Mouse (Mus musculus) embryonic facial prominence, embryonic 14.5 days (tissue): ENCODE results near the gene Sft2d2. TPM values are rescaled to one million over a fixed set of nuclear protein-coding genes. Genes with fewer than 3 reads are reported as not detected.

Source experiments
- ATAC-seq: fragments of 200-750 bp; cut with Nextera tagmentation; 2 replicates; pipeline ENCODE4 v1.8.0; 2017; ENCODE audit warnings: low read depth, moderate number of reproducible peaks, moderate TSS enrichment
- DNase-seq: peaks from one replicate; pipeline ENCODE4 v3.0.0-alpha.2; 2015; ENCODE audit warnings: low spot score
- H3K27ac ChIP-seq: fragments of 300-500 bp; sonication (generic); replicated peaks from 2 replicates; pipeline ENCODE4 v1.5.1; 2014; ENCODE audit warnings: low read depth, mild to moderate bottlenecking, low read length, moderate library complexity
- H3K27me3 ChIP-seq: fragments of 300-500 bp; sonication (generic); replicated peaks from 2 replicates; pipeline ENCODE4 v1.6.1; 2014; ENCODE audit warnings: low read length; ENCODE audit not compliant: control insufficient read depth, insufficient read depth
- H3K36me3 ChIP-seq: fragments of 300-500 bp; sonication (generic); 2 replicates; pipeline ENCODE4 v1.6.1; 2014; ENCODE audit warnings: low read length, mixed read lengths; ENCODE audit not compliant: control insufficient read depth, insufficient read depth
- H3K4me1 ChIP-seq: fragments of 300-500 bp; sonication (generic); 2 replicates; pipeline ENCODE4 v1.6.1; 2014; ENCODE audit warnings: antibody characterized with exemption, low read length; ENCODE audit not compliant: control insufficient read depth, insufficient read depth
- H3K4me2 ChIP-seq: fragments of 300-500 bp; sonication (generic); 2 replicates; pipeline ENCODE4 v1.6.1; 2014; ENCODE audit warnings: low read depth, mild to moderate bottlenecking, low read length, moderate library complexity, mixed read lengths
- H3K4me3 ChIP-seq: fragments of 300-500 bp; sonication (generic); 2 replicates; pipeline ENCODE4 v1.5.1; 2014; ENCODE audit warnings: low read depth, mild to moderate bottlenecking, low read length
- H3K9ac ChIP-seq: fragments of 300-500 bp; sonication (generic); 2 replicates; pipeline ENCODE4 v1.6.1; 2014; ENCODE audit warnings: low read depth, mild to moderate bottlenecking, low read length, moderate library complexity, mixed read lengths
- H3K9me3 ChIP-seq: fragments of 300-500 bp; sonication (generic); 2 replicates; pipeline ENCODE4 v1.6.1; 2016; ENCODE audit warnings: low read length; ENCODE audit not compliant: control insufficient read depth
- WGBS: fragments of 180-500 bp; shearing (Covaris S2); extraction: QIAGEN DNeasy Blood & Tissue Kit; methylation state at CpG from one replicate; pipeline ENCODE4 v1.1.7; 2014; 5-methylcytosine and 5-hydroxymethylcytosine counted together
- polyA plus RNA-seq: library from polyadenylated mRNA; unstranded; fragments of >200 nt; fragmentation: Nextera tagmentation; extraction: Ambion mirVana; gene quantifications from 2 replicates; pipeline ENCODE4 v1.2.1, GENCODE M21; 2014

Gene Sft2d2
- polyA plus RNA-seq, 1 experiment from 2014 or later, result 21.3 TPM

GRCm38 (mm10) chr1:165205591-165205990, 11.4 kb upstream of the Sft2d2 start:
- Histone ChIP-seq H3K9me3 (no peaks in the 10 kb centered on the region), H3K4me3 (no peak overlapping the region), H3K4me2 (no peak overlapping the region), H3K4me1 (no peaks in the 10 kb centered on the region), H3K36me3 (no peaks in the 10 kb centered on the region), H3K9ac (no peak overlapping the region), H3K27ac (no peak overlapping the region), H3K27me3 (no peaks in the 10 kb centered on the region)
- ATAC-seq, result no peak
- 17% methylated on average over 2 of the region's 2 CpGs for WGBS
- no peak for DNase-seq

GRCm38 (mm10) chr1:165203488-165204035, 9.3 kb upstream of the Sft2d2 start:
- Histone ChIP-seq H3K36me3 (no peaks in the 10 kb centered on the region), H3K9me3 (no peaks in the 10 kb centered on the region), H3K4me2 (no peak overlapping the region), H3K9ac (no peak overlapping the region), H3K4me1 (no peaks in the 10 kb centered on the region), H3K4me3 (no peak overlapping the region), H3K27me3 (no peaks in the 10 kb centered on the region), H3K27ac (no peak overlapping the region)
- DNase-seq, result no peak
- ATAC-seq, result no peak
- WGBS, result 43% methylated on average over 2 of the region's 2 CpGs

- no peaks in the 10 kb centered on the region for H3K9me3 ChIP-seq
- H3K27ac ChIP-seq, result no peak overlapping the region
- no peak overlapping the region for H3K4me2 ChIP-seq
- DNase-seq, result no peak
- ATAC-seq, result no peak
- no peaks in the 10 kb centered on the region for H3K36me3 ChIP-seq
- no peaks in the 10 kb centered on the region for H3K27me3 ChIP-seq
- H3K9ac ChIP-seq, result no peak overlapping the region
- no peaks in the 10 kb centered on the region for H3K4me1 ChIP-seq
- H3K4me3 ChIP-seq, result no peak overlapping the region
- 77% methylated on average over 4 of the region's 4 CpGs for WGBS
Measured at GRCm38 (mm10) chr1:165201445-165202012, 7.3 kb upstream of the Sft2d2 start.

- Histone ChIP-seq H3K9ac (no peak overlapping the region), H3K4me1 (no peaks in the 10 kb centered on the region), H3K9me3 (no peaks in the 10 kb centered on the region), H3K4me3 (no peak overlapping the region), H3K4me2 (no peak overlapping the region), H3K36me3 (no peaks in the 10 kb centered on the region), H3K27me3 (no peaks in the 10 kb centered on the region), H3K27ac (no peak overlapping the region)
- no peak for ATAC-seq
- no peak for DNase-seq
- WGBS, result 66% methylated on average over 8 of the region's 8 CpGs
Measured at GRCm38 (mm10) chr1:165200748-165201147, 6.5 kb upstream of the Sft2d2 start.

GRCm38 (mm10) chr1:165199639-165200038, 5.4 kb upstream of the Sft2d2 start:
- 73% methylated on average over 3 of the region's 3 CpGs for WGBS
- H3K36me3 ChIP-seq, result no peaks in the 10 kb centered on the region
- no peaks in the 10 kb centered on the region for H3K9me3 ChIP-seq
- no peak overlapping the region for H3K27ac ChIP-seq
- ATAC-seq (no peak), DNase-seq (no peak)
- H3K9ac ChIP-seq, result no peak overlapping the region
- no peak overlapping the region for H3K4me3 ChIP-seq
- H3K4me1 ChIP-seq, result peaks cover 3% of the 10 kb centered on the region; the same call in 1 of the 2 replicates
- H3K4me2 ChIP-seq, result no peak overlapping the region
- no peaks in the 10 kb centered on the region for H3K27me3 ChIP-seq

- H3K4me1 ChIP-seq, result peaks cover 6% of the 10 kb centered on the region; the same call in 1 of the 2 replicates
- 67% methylated on average over 1 of the region's 1 CpGs for WGBS
- H3K9me3 ChIP-seq, result no peaks in the 10 kb centered on the region
- H3K4me2 ChIP-seq, result no peak overlapping the region
- no peak overlapping the region for H3K27ac ChIP-seq
- no peaks in the 10 kb centered on the region for H3K27me3 ChIP-seq
- H3K36me3 ChIP-seq, result no peaks in the 10 kb centered on the region
- DNase-seq (no peak), ATAC-seq (no peak)
- no peak overlapping the region for H3K9ac ChIP-seq
- no peak overlapping the region for H3K4me3 ChIP-seq
Measured at GRCm38 (mm10) chr1:165198951-165199350, 4.7 kb upstream of the Sft2d2 start.

GRCm38 (mm10) chr1:165197875-165198274, 3.6 kb upstream of the Sft2d2 start:
- ATAC-seq, result no peak
- H3K9ac ChIP-seq, result no peak overlapping the region
- 57% methylated on average over 3 of the region's 3 CpGs for WGBS
- no peak for DNase-seq
- H3K27ac ChIP-seq, result no peak overlapping the region
- no peak overlapping the region for H3K4me3 ChIP-seq
- H3K27me3 ChIP-seq, result no peaks in the 10 kb centered on the region
- no peaks in the 10 kb centered on the region for H3K36me3 ChIP-seq
- H3K4me2 ChIP-seq, result no peak overlapping the region
- no peaks in the 10 kb centered on the region for H3K9me3 ChIP-seq
- peaks cover 6% of the 10 kb centered on the region; the same call in 1 of the 2 replicates for H3K4me1 ChIP-seq

- Histone ChIP-seq H3K9me3 (no peaks in the 10 kb centered on the region), H3K27ac (no peak overlapping the region), H3K4me1 (peaks cover 6% of the 10 kb centered on the region; the same call in 1 of the 2 replicates), H3K36me3 (no peaks in the 10 kb centered on the region), H3K27me3 (no peaks in the 10 kb centered on the region), H3K4me3 (no peak overlapping the region), H3K4me2 (no peak overlapping the region), H3K9ac (no peak overlapping the region)
- ATAC-seq (no peak), DNase-seq (no peak)
- WGBS, result 66% methylated on average over 3 of the region's 3 CpGs
Measured at GRCm38 (mm10) chr1:165195396-165195960, 1.2 kb upstream of the Sft2d2 start.

- H3K36me3 ChIP-seq, result no peaks in the 10 kb centered on the region
- H3K4me3 ChIP-seq, result peak overlapping the region; percentile 68
- peaks cover 6% of the 10 kb centered on the region; the same call in 1 of the 2 replicates for H3K4me1 ChIP-seq
- H3K9me3 ChIP-seq, result no peaks in the 10 kb centered on the region
- ATAC-seq (peak; percentile 45; the same call in 1 of the 2 replicates), DNase-seq (no peak)
- no peaks in the 10 kb centered on the region for H3K27me3 ChIP-seq
- peak overlapping the region; percentile 84 for H3K4me2 ChIP-seq
- peak overlapping the region; percentile 52; the same call in 1 of the 2 replicates for H3K27ac ChIP-seq
- 7% methylated on average over 5 of the region's 5 CpGs for WGBS
- H3K9ac ChIP-seq, result peak overlapping the region; percentile 67
Measured at GRCm38 (mm10) chr1:165194662-165195013, 400 bp upstream of the Sft2d2 start.
